Mouse (Mus musculus) 3T3-L1 (cell line): ENCODE measurements around the gene Entpd4b.
"Not testable (repeated sequence)": the region's sequence is repeated elsewhere in the genome, so short reads cannot be mapped to it uniquely, and the experiment has no call there.

Experiments
- DNase-seq: peaks from one replicate; pipeline ENCODE4 v3.0.0-alpha.2; 2015; ENCODE audit warnings: low read depth, low spot score

Gene Entpd4b

GRCm38 (mm10) chr14:69555110-69555831, at the start of gene Entpd4b:
Entpd4b (plus strand) TSS chr14:69555424.
- not testable (repeated sequence) for DNase-seq

GRCm38 (mm10) chr14:69507000-69507399, 48.2 kb upstream of the Entpd4b start:
- not testable (repeated sequence) for DNase-seq

- DNase-seq, result not testable (repeated sequence)
Measured at GRCm38 (mm10) chr14:69512449-69512848, 42.8 kb upstream of the Entpd4b start, which contains the start of gene Gm27179. Gm27179 (minus strand) TSS chr14:69512549.

- not testable (repeated sequence) for DNase-seq
Measured at GRCm38 (mm10) chr14:69520810-69521209, 34.4 kb upstream of the Entpd4b start.

- DNase-seq, result not testable (repeated sequence)
Measured at GRCm38 (mm10) chr14:69523001-69523400, 32.2 kb upstream of the Entpd4b start.

GRCm38 (mm10) chr14:69526202-69526601, 29.0 kb upstream of the Entpd4b start:
- not testable (repeated sequence) for DNase-seq

GRCm38 (mm10) chr14:69536539-69536938, 18.7 kb upstream of the Entpd4b start:
- DNase-seq, result not testable (repeated sequence)

GRCm38 (mm10) chr14:69540113-69540512, 15.1 kb upstream of the Entpd4b start:
- not testable (repeated sequence) for DNase-seq

GRCm38 (mm10) chr14:69542695-69543094, 12.5 kb upstream of the Entpd4b start:
- DNase-seq, result not testable (repeated sequence)

GRCm38 (mm10) chr14:69544033-69544432, 11.2 kb upstream of the Entpd4b start:
- DNase-seq, result not testable (repeated sequence)

GRCm38 (mm10) chr14:69545052-69545451, 10.2 kb upstream of the Entpd4b start:
- DNase-seq, result not testable (repeated sequence)

GRCm38 (mm10) chr14:69547310-69547709, 7.9 kb upstream of the Entpd4b start:
- DNase-seq, result not testable (repeated sequence)

GRCm38 (mm10) chr14:69556820-69557219, 1.6 kb downstream of the Entpd4b start:
- not testable (repeated sequence) for DNase-seq

GRCm38 (mm10) chr14:69557550-69557949, 2.3 kb downstream of the Entpd4b start:
- not testable (repeated sequence) for DNase-seq
